Mouse (Mus musculus) stomach, postnatal 0 days (tissue): ENCODE measurements around the gene Mgst2.

ENCODE experiments used
- CTCF ChIP-seq: IDR thresholded peaks from 2 replicates; pipeline ENCODE4 v1.5.1; 2016; ENCODE audit warnings: antibody characterized with exemption, low read depth, mild to moderate bottlenecking, moderate library complexity
- EP300 ChIP-seq: optimal IDR thresholded peaks from 2 replicates; pipeline ENCODE3; 2016; ENCODE audit warnings: antibody characterized with exemption

- TF ChIP-seq CTCF (no peak), EP300 (no peak)
Observed at GRCm38 (mm10) chr3:51703478-51703877, 43.3 kb downstream of the Mgst2 start.
